In the genomic region with DNA sequence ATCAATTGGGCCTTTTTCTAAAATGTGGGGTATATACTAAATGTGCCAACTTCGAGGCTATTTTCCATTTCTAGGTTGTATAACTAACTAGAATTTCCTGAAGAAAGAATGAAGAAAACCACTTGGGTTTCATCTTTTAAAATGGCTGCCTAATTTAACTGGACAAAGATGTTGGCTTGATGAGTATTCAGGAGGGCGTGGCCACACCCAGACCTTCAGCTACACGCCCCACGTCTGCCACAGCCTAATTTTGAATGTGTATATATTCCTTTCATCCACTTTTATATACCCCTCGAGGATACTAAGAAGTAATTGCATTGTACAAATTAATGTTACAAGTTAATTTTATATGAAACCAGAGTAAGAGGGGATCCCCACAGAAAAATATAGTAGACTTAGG, we compare ENCODE assay signal across 11 mouse cellular contexts. TPM values are rescaled to one million over a fixed set of nuclear protein-coding genes. Genes with fewer than 3 reads are reported as not detected.
DNase-seq lines count a peak whose midpoint lies in the region; ATAC-seq and TF ChIP-seq lines count a peak whose summit lies in the region.
"Had no signal": no experiment of that assay in that cellular context is flagged by ENCODE, and none has a peak within 500 bp of the region (broad histone marks: within the 10 kb centered on the region; RNA-seq: fewer than 3 reads in every experiment).

No protein-coding gene starts in this region.

- ATAC-seq in lung, embryonic 14.5 days (ENCODE audit: insufficient read depth): no peak
- no peak for ATAC-seq in hindbrain, embryonic 15.5 days (ENCODE audit: low FRiP score, low read depth)
- no peak for ATAC-seq in neural tube, embryonic 15.5 days (ENCODE audit: low FRiP score)

- no peak for TF ChIP-seq CTCF in lung, embryonic 14.5 days (IDR thresholded peaks at IDR 0.05; ENCODE audit: low read depth)
- no peak for TF ChIP-seq CTCF in lung, adult 2 months (IDR thresholded peaks at IDR 0.05; ENCODE audit: insufficient read depth, low read length)

- DNase-seq in heart, embryonic 10.5 days (ENCODE audit: low spot score): no peak
- DNase-seq in heart, postnatal 14 days: no peak
- DNase-seq in lung, embryonic 14.5 days: peak; percentile 63
- DNase-seq in lung, adult 2 months: no peak
- no peak for DNase-seq in adrenal gland, adult 8-10 months
- DNase-seq in cerebellum, postnatal 4 days (ENCODE audit: low spot score in 2 of 2): no peak
- DNase-seq: gastrocnemius, postnatal 14 days; layer of hippocampus, adult 9-11 months had no signal

- 71% methylated on average over 5 of the region's 5 CpGs for WGBS in heart, embryonic 10.5 days
- 43% methylated on average over 5 of the region's 5 CpGs for WGBS in lung, embryonic 14.5 days
- WGBS in lung, adult 2 months: 65% methylated on average over 5 of the region's 5 CpGs
- WGBS in hindbrain, embryonic 15.5 days: 80% methylated on average over 5 of the region's 5 CpGs
- WGBS in neural tube, embryonic 15.5 days: 62% methylated on average over 5 of the region's 5 CpGs

- peak overlapping the region; percentile 68 for H3K4me3 ChIP-seq in heart, embryonic 10.5 days
- peak overlapping the region; percentile 53 for H3K4me3 ChIP-seq in lung, embryonic 14.5 days (ENCODE audit: low read depth, low read length)
- H3K4me3 ChIP-seq in lung, adult 2 months (replicated peaks; ENCODE audit: extremely low read depth, low read depth, low read length): no peak overlapping the region
- H3K4me3 ChIP-seq in hindbrain, embryonic 15.5 days: 0 out of 2 replicates have a peak overlapping the region, but pooled peaks have one; percentile 31
- peak overlapping the region; percentile 34; the same call in 1 of the 2 replicates for H3K4me3 ChIP-seq in neural tube, embryonic 15.5 days (replicated peaks)

- H3K27me3 ChIP-seq in heart, embryonic 10.5 days (ENCODE audit: insufficient read depth, poor library complexity, severe bottlenecking): no peaks in the 10 kb centered on the region
- H3K27me3 ChIP-seq in lung, embryonic 14.5 days (ENCODE audit: insufficient read depth, low read length): no peaks in the 10 kb centered on the region
- H3K27me3 ChIP-seq in hindbrain, embryonic 15.5 days: peaks cover 10% of the 10 kb centered on the region; the same call in 1 of the 2 replicates
- peaks cover 14% of the 10 kb centered on the region for H3K27me3 ChIP-seq in neural tube, embryonic 15.5 days (replicated peaks)

- H3K4me1 ChIP-seq in heart, embryonic 10.5 days: peaks cover 24% of the 10 kb centered on the region
- H3K4me1 ChIP-seq in lung, embryonic 14.5 days (ENCODE audit: insufficient read depth): no peaks in the 10 kb centered on the region
- no peaks in the 10 kb centered on the region for H3K4me1 ChIP-seq in lung, adult 2 months (ENCODE audit: control insufficient read depth, insufficient read depth, low read length)
- H3K4me1 ChIP-seq in hindbrain, embryonic 15.5 days (replicated peaks): peaks cover 8% of the 10 kb centered on the region
- peaks cover 8% of the 10 kb centered on the region for H3K4me1 ChIP-seq in neural tube, embryonic 15.5 days

- H3K4me2 ChIP-seq in lung, embryonic 14.5 days: peak overlapping the region; percentile 73
- no peak overlapping the region for H3K4me2 ChIP-seq in hindbrain, embryonic 15.5 days
- H3K4me2 ChIP-seq in neural tube, embryonic 15.5 days: peak overlapping the region; percentile 72

- intact Hi-C loops in heart, postnatal 14 days (cut with DNase I): loop anchor here (2.0 to 5.0 kb wide), 2 partner anchors 49 to 88 kb away; no protein-coding TSS in a partner anchor

- H3K9me3 ChIP-seq in heart, embryonic 10.5 days: no peaks in the 10 kb centered on the region
- no peaks in the 10 kb centered on the region for H3K9me3 ChIP-seq in lung, embryonic 14.5 days (ENCODE audit: low read depth, low read length)
- no peaks in the 10 kb centered on the region for H3K9me3 ChIP-seq in hindbrain, embryonic 15.5 days
- no peaks in the 10 kb centered on the region for H3K9me3 ChIP-seq in neural tube, embryonic 15.5 days (replicated peaks)

- H3K27ac ChIP-seq in heart, embryonic 10.5 days: no peak overlapping the region
- H3K27ac ChIP-seq in lung, embryonic 14.5 days (ENCODE audit: low read depth): peak overlapping the region; percentile 91; the same call in 1 of the 2 replicates
- no peak overlapping the region for H3K27ac ChIP-seq in hindbrain, embryonic 15.5 days (replicated peaks)
- H3K27ac ChIP-seq in neural tube, embryonic 15.5 days (replicated peaks): no peak overlapping the region
- H3K27ac ChIP-seq: liver, embryonic 14.5 days had no signal

- peak overlapping the region; percentile 69 for H3K9ac ChIP-seq in lung, embryonic 14.5 days
- no peak overlapping the region for H3K9ac ChIP-seq in hindbrain, embryonic 15.5 days
- no peak overlapping the region for H3K9ac ChIP-seq in neural tube, embryonic 15.5 days (replicated peaks)
- H3K9ac ChIP-seq: liver, embryonic 14.5 days had no signal

- TF ChIP-seq POLR2A in lung, adult 2 months (IDR thresholded peaks at IDR 0.05; ENCODE audit: borderline replicate concordance, extremely low read depth, low read depth, low read length): no peak

- H3K36me3 ChIP-seq in heart, embryonic 10.5 days: 0 out of 2 replicates have a peak, but pooled peaks cover 2% of the 10 kb centered on the region
- H3K36me3 ChIP-seq in lung, embryonic 14.5 days (ENCODE audit: insufficient read depth): peaks cover 26% of the 10 kb centered on the region
- H3K36me3 ChIP-seq in hindbrain, embryonic 15.5 days: no peaks in the 10 kb centered on the region
- H3K36me3 ChIP-seq in neural tube, embryonic 15.5 days: no peaks in the 10 kb centered on the region

RNA-seq across cellular contexts. Expression of a gene that starts 2.2 kb away (rescaled TPM):
- polyA plus RNA-seq in heart, embryonic 10.5 days (2016; fragmentation: Nextera tagmentation; extraction: Ambion mirVana): 88.7 and 175 TPM in 2 replicates
- total RNA-seq in heart, postnatal 14 days (2021): 100 to 1,000 TPM; 351 to 400 TPM
- 626 and 660 TPM in 2 replicates for polyA plus RNA-seq in lung, embryonic 14.5 days (2014; fragmentation: Nextera tagmentation; extraction: Ambion mirVana)
- polyA plus RNA-seq in lung, adult 2 months (2012; rRNA removed): 151 and 172 TPM in 2 replicates
- polyA plus RNA-seq in hindbrain, embryonic 15.5 days (2015; fragmentation: Nextera tagmentation; extraction: Ambion mirVana): 118 and 148 TPM in 2 replicates
- 239 and 261 TPM in 2 replicates for polyA plus RNA-seq in neural tube, embryonic 15.5 days (2015; fragmentation: Nextera tagmentation; extraction: Ambion mirVana)
- total RNA-seq in adrenal gland, adult 8-10 months (2022): 10 to 100 TPM; 61.7 to 93.1 (median 71.1) TPM
